Mouse (Mus musculus): ENCODE data around the gene A930017K11Rik. TPM values are rescaled to one million over a fixed set of nuclear protein-coding genes. Genes with fewer than 3 reads are reported as not detected.

A930017K11Rik gene
- total and polyA plus RNA-seq, 3 experiments, result not detected

DNA sequence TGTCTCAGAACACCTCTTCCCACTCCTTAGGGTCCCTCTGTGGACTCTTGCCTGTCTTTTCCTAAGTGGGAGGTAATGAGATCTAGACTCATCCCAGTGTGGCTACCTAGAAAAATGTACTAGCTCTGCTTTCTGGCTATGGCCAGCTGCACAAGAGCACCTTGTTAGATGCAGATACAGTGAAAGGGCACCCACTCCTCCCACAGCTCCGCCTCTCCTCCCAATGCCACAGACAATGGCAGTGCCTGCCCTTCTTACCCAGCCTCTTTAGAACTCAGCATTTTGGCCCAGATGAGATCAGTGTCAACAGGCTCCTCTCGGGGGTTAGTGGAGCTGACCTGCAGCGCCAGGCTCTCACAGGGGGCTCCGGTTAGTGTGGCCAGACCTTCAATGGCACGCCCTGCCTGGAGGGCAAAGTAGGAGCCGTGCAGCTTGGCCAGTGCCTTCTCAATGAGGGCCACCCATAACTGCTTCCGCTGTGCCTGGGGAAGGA is 10.1 kb upstream of the A930017K11Rik start:
- no peak overlapping the region for H3K9ac ChIP-seq (ENCODE audit: control insufficient read depth, low read depth, low read length, poor library complexity, severe bottlenecking)
- TF ChIP-seq RCOR1 (IDR thresholded peaks at IDR 0.05; ENCODE audit: low read depth, low read length), result no peak
- no peak for TF ChIP-seq USF1 (IDR thresholded peaks at IDR 0.05; ENCODE audit: low read depth, low read length)
- no peak for TF ChIP-seq E2F4 (IDR thresholded peaks at IDR 0.05; ENCODE audit: borderline replicate concordance, low read depth, low read length)
- no peak for TF ChIP-seq MYC (IDR thresholded peaks at IDR 0.05; ENCODE audit: low read depth, low read length)
- TF ChIP-seq MXI1 (IDR thresholded peaks at IDR 0.05; ENCODE audit: low read depth, low read length), result no peak
- TF ChIP-seq MEF2A (IDR thresholded peaks at IDR 0.05; ENCODE audit: extremely low read depth, insufficient replicate concordance, low read depth, low read length, poor library complexity, severe bottlenecking), result no peak
- TF ChIP-seq MAFK (IDR thresholded peaks at IDR 0.05; ENCODE audit: borderline replicate concordance, low read depth, low read length), result no peak
- no peak for TF ChIP-seq TAL1 (IDR thresholded peaks at IDR 0.05; ENCODE audit: low read length)
- TF ChIP-seq POLR2AphosphoS5 (IDR thresholded peaks at IDR 0.05; ENCODE audit: borderline replicate concordance, low read depth, low read length), result no peak
- no peak for TF ChIP-seq TCF12 (IDR thresholded peaks at IDR 0.05; ENCODE audit: low read depth, low read length)
- no peak for TF ChIP-seq CTCF (IDR thresholded peaks at IDR 0.05 in 2 of 3, conservative IDR thresholded peaks at IDR 0.05 in 1 of 3; ENCODE audit: control insufficient read depth in 1 of 3, insufficient read depth in 1 of 3, low read depth in 2 of 3, low read length in 3 of 3, poor library complexity in 1 of 3, severe bottlenecking in 1 of 3)
- no peak for TF ChIP-seq POLR2AphosphoS2 (IDR thresholded peaks at IDR 0.05; ENCODE audit: low read length)
- no peak for TF ChIP-seq MYB (IDR thresholded peaks at IDR 0.05; ENCODE audit: low read depth, low read length)
- H3K36me3 ChIP-seq (ENCODE audit: control insufficient read depth in 1 of 2, insufficient read depth in 2 of 2, low read length in 2 of 2), result peaks cover 0 to 13% of the 10 kb centered on the region in 2 experiments; a peak in 3 of 4 replicates
- no peak overlapping the region for H3K4me3 ChIP-seq (ENCODE audit: control insufficient read depth in 1 of 2, insufficient read depth in 1 of 2, low read depth in 2 of 2, low read length in 2 of 2)
- peak overlapping the region; percentile 40; the same call in 1 of the 2 replicates for H3K27ac ChIP-seq (ENCODE audit: control insufficient read depth, low read depth, low read length)
- H3K9me3 ChIP-seq (replicated peaks; ENCODE audit: insufficient read depth, low read length), result no peaks in the 10 kb centered on the region
- H3K79me2 ChIP-seq (ENCODE audit: control insufficient read depth, insufficient read depth, low read length, poor library complexity), result no peaks in the 10 kb centered on the region
- no peaks in the 10 kb centered on the region for H3K27me3 ChIP-seq (ENCODE audit: control insufficient read depth in 1 of 2, insufficient read depth in 2 of 2, low read length in 2 of 2)
- no peak for DNase-seq (ENCODE audit: low read depth, low spot score)
- peaks cover 5 to 20% of the 10 kb centered on the region in 2 experiments; a peak in 3 of 4 replicates for H3K4me1 ChIP-seq (ENCODE audit: control insufficient read depth in 1 of 2, insufficient read depth in 2 of 2, low read length in 2 of 2)

DNA sequence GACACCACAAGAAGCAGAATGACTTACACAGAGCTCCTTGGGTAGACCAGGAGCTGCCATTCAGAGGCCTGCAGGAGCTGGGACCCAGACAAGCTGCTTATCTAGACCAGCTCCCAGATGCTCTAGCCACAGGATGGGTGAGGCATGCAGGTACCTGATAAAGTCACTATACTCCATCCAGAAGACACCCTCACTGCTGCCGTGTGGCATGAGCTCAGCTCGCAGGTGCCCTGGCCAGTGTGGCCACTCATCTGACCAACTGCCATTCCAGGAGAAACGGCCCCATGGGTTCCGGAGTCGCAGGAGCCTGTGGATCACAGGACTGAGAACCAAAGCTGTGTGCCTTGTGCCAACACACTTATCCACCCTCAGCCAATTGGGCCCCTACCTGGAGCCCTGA is 9.2 kb upstream of the A930017K11Rik start:
- Histone ChIP-seq H3K4me3 (ENCODE audit: control insufficient read depth in 1 of 2, insufficient read depth in 1 of 2, low read depth in 2 of 2, low read length in 2 of 2) (no peak overlapping the region), H3K9me3 (replicated peaks; ENCODE audit: insufficient read depth, low read length) (no peaks in the 10 kb centered on the region), H3K4me1 (ENCODE audit: control insufficient read depth in 1 of 2, insufficient read depth in 2 of 2, low read length in 2 of 2) (peaks cover 5 to 20% of the 10 kb centered on the region in 2 experiments; a peak in 3 of 4 replicates), H3K79me2 (ENCODE audit: control insufficient read depth, insufficient read depth, low read length, poor library complexity) (no peaks in the 10 kb centered on the region), H3K27ac (ENCODE audit: control insufficient read depth, low read depth, low read length) (peak overlapping the region; percentile 51), H3K36me3 (ENCODE audit: control insufficient read depth in 1 of 2, insufficient read depth in 2 of 2, low read length in 2 of 2) (peaks cover 0 to 13% of the 10 kb centered on the region in 2 experiments; a peak in 3 of 4 replicates), H3K27me3 (ENCODE audit: control insufficient read depth in 1 of 2, insufficient read depth in 2 of 2, low read length in 2 of 2) (no peaks in the 10 kb centered on the region), H3K9ac (ENCODE audit: control insufficient read depth, low read depth, low read length, poor library complexity, severe bottlenecking) (no peak overlapping the region)
- TF ChIP-seq TBP (IDR thresholded peaks at IDR 0.05; ENCODE audit: low read depth, low read length), result peak; percentile 38; the same call in 1 of the 2 replicates
- no peak for TF ChIP-seq MEF2A (IDR thresholded peaks at IDR 0.05; ENCODE audit: extremely low read depth, insufficient replicate concordance, low read depth, low read length, poor library complexity, severe bottlenecking)
- peak; percentile 96 for TF ChIP-seq TCF12 (IDR thresholded peaks at IDR 0.05; ENCODE audit: low read depth, low read length)
- peak; percentile 89 to 91 for TF ChIP-seq EP300 (IDR thresholded peaks at IDR 0.05; ENCODE audit: low read depth in 1 of 2, low read length in 2 of 2)
- TF ChIP-seq GABPA (IDR thresholded peaks at IDR 0.05; ENCODE audit: low read depth, low read length), result no peak
- TF ChIP-seq MAZ (IDR thresholded peaks at IDR 0.05; ENCODE audit: low read depth, low read length), result no peak
- peak; percentile 77; the same call in 1 of the 2 replicates for TF ChIP-seq RCOR1 (IDR thresholded peaks at IDR 0.05; ENCODE audit: low read depth, low read length)
- TF ChIP-seq POLR2AphosphoS5 (IDR thresholded peaks at IDR 0.05; ENCODE audit: borderline replicate concordance, low read depth, low read length), result no peak
- peak; percentile 82 for TF ChIP-seq ETS1 (IDR thresholded peaks at IDR 0.05; ENCODE audit: low read depth, low read length)
- TF ChIP-seq UBTF (IDR thresholded peaks at IDR 0.05; ENCODE audit: borderline replicate concordance, insufficient read depth, low read depth, low read length), result no peak
- TF ChIP-seq POLR2AphosphoS2 (IDR thresholded peaks at IDR 0.05; ENCODE audit: low read length), result no peak
- no peak for TF ChIP-seq JUND (IDR thresholded peaks at IDR 0.05; ENCODE audit: low read depth, low read length)
- TF ChIP-seq TAL1 (IDR thresholded peaks at IDR 0.05; ENCODE audit: low read length), result peak; percentile 98
- no peak for TF ChIP-seq CTCF (IDR thresholded peaks at IDR 0.05 in 2 of 3, conservative IDR thresholded peaks at IDR 0.05 in 1 of 3; ENCODE audit: control insufficient read depth in 1 of 3, insufficient read depth in 1 of 3, low read depth in 2 of 3, low read length in 3 of 3, poor library complexity in 1 of 3, severe bottlenecking in 1 of 3)
- peak; percentile 94 for TF ChIP-seq GATA1 (IDR thresholded peaks at IDR 0.05; ENCODE audit: low read depth, low read length)
- TF ChIP-seq ZKSCAN1 (IDR thresholded peaks at IDR 0.05; ENCODE audit: low read depth, low read length), result no peak
- TF ChIP-seq NRF1 (IDR thresholded peaks at IDR 0.05; ENCODE audit: insufficient read depth, low read depth, low read length, poor library complexity, severe bottlenecking), result no peak
- peak; percentile 89 for DNase-seq (ENCODE audit: low read depth, low spot score)

Data from MEL (cell line).